Mouse (Mus musculus) CH12.LX (cell line): Measurements from ENCODE around the gene Gapt. TPM values are rescaled to one million over a fixed set of nuclear protein-coding genes. Genes with fewer than 3 reads are reported as not detected.
"Not testable (repeated sequence)": the region's sequence is repeated elsewhere in the genome, so short reads cannot be mapped to it uniquely, and the experiment has no call there.

Source experiments
- DNase-seq: peaks from one replicate; pipeline ENCODE4 v3.0.0-alpha.2; 2013; ENCODE audit errors: extremely low read depth
- H3K27ac ChIP-seq: 2 replicates; pipeline ENCODE4 v1.5.1; 2012; ENCODE audit warnings: low read depth, mild to moderate bottlenecking, control low read depth, moderate library complexity; ENCODE audit not compliant: insufficient read depth
- H3K27me3 ChIP-seq: replicated peaks from 2 replicates; pipeline ENCODE3; 2012; ENCODE audit warnings: inconsistent platforms
- H3K36me3 ChIP-seq, 2 experiments: replicated peaks in 1 of 2; 2 replicates each; pipeline versions ENCODE3 to v1.6.1; 2012; ENCODE audit warnings: inconsistent platforms in 1 of 2, low read length in 1 of 2, mild to moderate bottlenecking in 1 of 2, mixed read lengths in 1 of 2, moderate library complexity in 1 of 2; ENCODE audit not compliant: control insufficient read depth in 1 of 2, insufficient read depth in 1 of 2
- H3K4me1 ChIP-seq, 2 experiments: 2 replicates each; pipeline ENCODE4 v1.6.1; 2012; ENCODE audit warnings: inconsistent platforms in 1 of 2, moderate library complexity in 1 of 2; ENCODE audit not compliant: insufficient read depth in 2 of 2, control insufficient read depth in 1 of 2
- H3K4me2 ChIP-seq: 2 replicates; pipeline ENCODE4 v1.6.1; 2012; ENCODE audit warnings: low read depth, mild to moderate bottlenecking, control low read depth; ENCODE audit not compliant: poor library complexity, insufficient read depth, severe bottlenecking
- H3K4me3 ChIP-seq, 3 experiments: fragments of 150-350 bp in 1 of 3; sonication (generic) in 1 of 3; replicated peaks in 1 of 3; 2 replicates each; pipeline versions ENCODE3 to v1.5.1; 2011 to 2012; ENCODE audit warnings: low read depth in 2 of 3, low read length in 2 of 3, mild to moderate bottlenecking in 2 of 3, moderate library complexity in 2 of 3, control low read depth in 1 of 3, improper control_type of control experiment in 1 of 3, inconsistent platforms in 1 of 3, mixed read lengths in 1 of 3; ENCODE audit not compliant: poor library complexity in 1 of 3
- H3K79me2 ChIP-seq: replicated peaks from 2 replicates; pipeline ENCODE4 v1.6.1; 2012; ENCODE audit warnings: mild to moderate bottlenecking, moderate library complexity; ENCODE audit not compliant: control insufficient read depth, poor library complexity, insufficient read depth, severe bottlenecking; ENCODE audit errors: extremely low read depth
- H3K9ac ChIP-seq: 2 replicates; pipeline ENCODE4 v1.6.1; 2012; ENCODE audit warnings: low read depth, mild to moderate bottlenecking, control low read depth, moderate library complexity; ENCODE audit not compliant: insufficient read depth
- H3K9me3 ChIP-seq: replicated peaks from 2 replicates; pipeline ENCODE3; 2012; ENCODE audit warnings: low read length, inconsistent platforms, mixed read lengths
- BHLHE40 ChIP-seq: IDR thresholded peaks from 2 replicates; pipeline ENCODE4 v1.6.1; 2011; ENCODE audit warnings: mild to moderate bottlenecking, low read depth, low read length, improper control_type of control experiment
- CHD2 ChIP-seq: IDR thresholded peaks from 2 replicates; pipeline ENCODE4 v1.6.1; 2011; ENCODE audit warnings: low read length, improper control_type of control experiment
- ELF1 ChIP-seq: IDR thresholded peaks from 2 replicates; pipeline ENCODE4 v1.6.1; 2014; ENCODE audit warnings: low read depth, mild to moderate bottlenecking, inconsistent platforms, low read length, improper control_type of control experiment
- EP300 ChIP-seq: IDR thresholded peaks from 2 replicates; pipeline ENCODE4 v1.6.1; 2011; ENCODE audit warnings: low read length, improper control_type of control experiment
- ETS1 ChIP-seq: conservative IDR thresholded peaks from 2 replicates; pipeline ENCODE4 v1.6.1; 2012; ENCODE audit warnings: low read depth, mild to moderate bottlenecking, inconsistent platforms, low read length, improper control_type of control experiment, moderate library complexity
- GABPA ChIP-seq: IDR thresholded peaks from 2 replicates; pipeline ENCODE4 v1.6.1; 2012; ENCODE audit warnings: low read depth, low read length, improper control_type of control experiment, inconsistent platforms; ENCODE audit not compliant: insufficient replicate concordance
- HCFC1 ChIP-seq: IDR thresholded peaks from 2 replicates; pipeline ENCODE4 v1.6.1; 2012; ENCODE audit warnings: low read depth, mild to moderate bottlenecking, inconsistent platforms, low read length, improper control_type of control experiment
- IRF4 ChIP-seq: IDR thresholded peaks from 2 replicates; pipeline ENCODE4 v1.6.1; 2014; ENCODE audit warnings: low read depth, mild to moderate bottlenecking, inconsistent platforms, low read length, improper control_type of control experiment
- NELFE ChIP-seq: IDR thresholded peaks from 2 replicates; pipeline ENCODE4 v1.6.1; 2011; ENCODE audit warnings: low read depth, low read length, improper control_type of control experiment
- POLR2A ChIP-seq: IDR thresholded peaks from 2 replicates; pipeline ENCODE4 v1.6.1; 2011; ENCODE audit warnings: low read depth, mild to moderate bottlenecking, improper control_type of control experiment, low read length
- POLR2AphosphoS2 ChIP-seq: IDR thresholded peaks from 2 replicates; pipeline ENCODE4 v1.6.1; 2011; ENCODE audit warnings: low read depth, low read length, improper control_type of control experiment
- SIN3A ChIP-seq: IDR thresholded peaks from 2 replicates; pipeline ENCODE4 v1.6.1; 2012; ENCODE audit warnings: low read length, improper control_type of control experiment, inconsistent platforms
- TBP ChIP-seq: conservative IDR thresholded peaks from 2 replicates; pipeline ENCODE4 v1.6.1; 2011; ENCODE audit warnings: low read depth, low read length, improper control_type of control experiment
- USF2 ChIP-seq: conservative IDR thresholded peaks from 2 replicates; pipeline ENCODE4 v1.6.1; 2011; ENCODE audit warnings: low read depth, low read length, improper control_type of control experiment
- ZMIZ1 ChIP-seq: IDR thresholded peaks from 2 replicates; pipeline ENCODE4 v1.6.1; 2012; ENCODE audit warnings: low read depth, mild to moderate bottlenecking, inconsistent platforms, low read length, improper control_type of control experiment
- dilution Hi-C: fragments of 300-500 bp; cut with MboI; formaldehyde crosslinking; loops from 2 replicates; pipeline ENCODE4 v1.14.3; 2020; ENCODE audit warnings: low sequenced_read_pairs; ENCODE audit not compliant: extremely low pct_unique_long_range_greater_than_20kb, extremely low pct_ligation_motif_present
- in situ Hi-C: fragments of 300-500 bp; cut with MboI; formaldehyde crosslinking; loops from 3 replicates; pipeline ENCODE4 v1.14.3; 2019; ENCODE audit warnings: low sequenced_read_pairs, low pct_ligation_motif_present, low pct_unique_long_range_greater_than_20kb, mixed read lengths
- polyA plus RNA-seq: library from polyadenylated mRNA; unstranded; fragments of >175 nt; gene quantifications from 2 replicates; pipeline ENCODE4 v1.2.1, GENCODE M21; 2012; ENCODE audit warnings: low read depth; ENCODE audit not compliant: insufficient read length
- total RNA-seq, 2 experiments: library from RNA; depleted of rRNA; stranded (reverse); fragments of 300-350 nt in 1 of 2; fragments of >200 nt in 1 of 2; gene quantifications; 2 replicates each; pipeline ENCODE4 v1.2.3; 2012 to 2014

Gapt gene
- 1.9 and 2.0 TPM in 2 replicates for total RNA-seq (2012; rRNA removed)
- 4.1 TPM in 2 replicates for total RNA-seq (2014; rRNA removed)
- polyA plus RNA-seq: 11.7 and 16.0 TPM in 2 replicates

GRCm38 (mm10) chr13:110356941-110357340 is at the start of gene Gapt:
Gapt (minus strand) TSS chr13:110357199.
- Histone ChIP-seq H3K4me2 (peak within 1 kb of the TSS; percentile 89), H3K27ac (peak within 1 kb of the TSS; percentile 19; the same call in 1 of the 2 replicates), H3K36me3 (peaks cover 6 to 22% of the 10 kb centered on the region in 2 experiments), H3K4me3 (peak within 1 kb of the TSS; percentile 42 to 64 (median 49)), H3K9me3 (no peaks in the 10 kb centered on the region), H3K79me2 (0 out of 2 replicates have a peak, but pooled peaks cover 2% of the 10 kb centered on the region), H3K4me1 (peaks cover 3 to 28% of the 10 kb centered on the region in 2 experiments; a peak in 1 of 4 replicates), H3K27me3 (no peaks in the 10 kb centered on the region), H3K9ac (peak within 1 kb of the TSS; percentile 69)
- DNase-seq: peak; percentile 78
- in situ Hi-C loops: no loop called here
- TF ChIP-seq BHLHE40 (0 out of 2 replicates have a peak, but pooled peaks have one; percentile 12), HCFC1 (no peak; the same call in 1 of the 2 replicates), IRF4 (0 out of 2 replicates have a peak, but pooled peaks have one; percentile 46), NELFE (0 out of 2 replicates have a peak, but pooled peaks have one; percentile 43), GABPA (no peak), TBP (0 out of 2 replicates have a peak, but pooled peaks have one; percentile 63), ELF1 (peak; percentile 74), SIN3A (peak; percentile 39; the same call in 1 of the 2 replicates), POLR2A (peak; percentile 47; the same call in 1 of the 2 replicates), EP300 (peak; percentile 57; the same call in 1 of the 2 replicates), POLR2AphosphoS2 (no peak), ETS1 (peak; percentile 69; the same call in 1 of the 2 replicates)
- TF ChIP-seq, all 38 proteins: peak for 9
- dilution Hi-C loops: no loop called here

GRCm38 (mm10) chr13:110406152-110406551 is 49.2 kb upstream of the Gapt start:
- Histone ChIP-seq H3K4me2 (no peak overlapping the region), H3K9ac (no peak overlapping the region), H3K27me3 (no peaks in the 10 kb centered on the region), H3K36me3 (no peaks in the 10 kb centered on the region), H3K4me3 (no peak overlapping the region), H3K9me3 (no peaks in the 10 kb centered on the region), H3K27ac (no peak overlapping the region), H3K4me1 (peaks cover 2 to 9% of the 10 kb centered on the region in 2 experiments; a peak in 2 of 4 replicates), H3K79me2 (no peaks in the 10 kb centered on the region)
- peak; percentile 58 for TF ChIP-seq CHD2
- TF ChIP-seq ZMIZ1: no peak
- TF ChIP-seq USF2: no peak
- DNase-seq: peak; percentile 77
- dilution Hi-C loops (no loop called here), in situ Hi-C loops (no loop called here)

GRCm38 (mm10) chr13:110404686-110405085 is 47.7 kb upstream of the Gapt start:
- in situ Hi-C loops, H3K4me1 ChIP-seq, H3K79me2 ChIP-seq, dilution Hi-C loops, H3K9ac ChIP-seq, H3K36me3 ChIP-seq, H3K4me2 ChIP-seq, H3K9me3 ChIP-seq, H3K27me3 ChIP-seq, DNase-seq, H3K27ac ChIP-seq, H3K4me3 ChIP-seq: not testable (repeated sequence)
